Mouse (Mus musculus): ENCODE data around the gene Cacng3. TPM values are rescaled to one million over a fixed set of nuclear protein-coding genes. Genes with fewer than 3 reads are reported as not detected.

The Cacng3 gene
- polyA plus RNA-seq, 1 experiment from 2014 or later, result 0.41 TPM

- Histone ChIP-seq H3K27ac (ENCODE audit: low read depth) (no peak overlapping the region), H3K36me3 (ENCODE audit: insufficient read depth) (no peaks in the 10 kb centered on the region), H3K9me3 (ENCODE audit: low read depth, low read length) (no peaks in the 10 kb centered on the region), H3K9ac (no peak overlapping the region), H3K4me2 (no peak overlapping the region), H3K4me3 (ENCODE audit: low read depth, low read length) (no peak overlapping the region), H3K4me1 (ENCODE audit: insufficient read depth) (no peaks in the 10 kb centered on the region), H3K27me3 (ENCODE audit: insufficient read depth, low read length) (no peaks in the 10 kb centered on the region)
- DNase-seq, result no peak
- 40% methylated on average over 3 of the region's 3 CpGs for WGBS
- ATAC-seq (ENCODE audit: insufficient read depth), result no peak
- TF ChIP-seq CTCF (IDR thresholded peaks at IDR 0.05; ENCODE audit: low read depth), result no peak
These were observed 46.0 kb downstream of the Cacng3 start for GRCm38 (mm10) chr7:122716299-122716698.

DNA sequence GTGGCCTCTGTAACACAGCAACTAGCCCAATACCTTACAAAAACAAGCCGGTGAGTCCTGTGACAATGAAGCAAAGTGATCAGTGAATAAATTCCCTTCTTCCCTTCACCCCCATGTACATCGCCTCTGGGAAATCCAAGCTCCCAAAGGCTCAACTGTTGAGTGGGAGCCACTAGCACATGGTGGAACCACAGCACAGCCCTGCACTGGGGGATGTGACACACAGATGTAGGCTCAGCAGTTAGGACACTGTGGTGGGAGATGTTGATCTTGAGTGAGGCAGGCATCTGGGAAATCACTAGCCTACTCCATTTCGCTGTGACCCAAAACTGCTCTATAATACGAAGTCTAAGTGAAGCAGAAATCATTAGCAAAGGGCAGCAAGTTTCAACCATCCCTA lies 48.2 kb downstream of the Cacng3 start:
- Histone ChIP-seq H3K4me3 (ENCODE audit: low read depth, low read length) (no peak overlapping the region), H3K27ac (ENCODE audit: low read depth) (no peak overlapping the region), H3K27me3 (ENCODE audit: insufficient read depth, low read length) (no peaks in the 10 kb centered on the region), H3K36me3 (ENCODE audit: insufficient read depth) (no peaks in the 10 kb centered on the region), H3K4me2 (no peak overlapping the region), H3K9ac (no peak overlapping the region), H3K9me3 (ENCODE audit: low read depth, low read length) (no peaks in the 10 kb centered on the region), H3K4me1 (ENCODE audit: insufficient read depth) (no peaks in the 10 kb centered on the region)
- no peak for ATAC-seq (ENCODE audit: insufficient read depth)
- 89% methylated on average over 4 of the region's 4 CpGs for WGBS
- no peak for TF ChIP-seq CTCF (IDR thresholded peaks at IDR 0.05; ENCODE audit: low read depth)
- DNase-seq, result no peak

- no peaks in the 10 kb centered on the region for H3K4me1 ChIP-seq (ENCODE audit: insufficient read depth)
- WGBS, result 39% methylated on average over 5 of the region's 5 CpGs
- no peak overlapping the region for H3K27ac ChIP-seq (ENCODE audit: low read depth)
- no peak for DNase-seq
- no peak overlapping the region for H3K9ac ChIP-seq
- no peak for TF ChIP-seq CTCF (IDR thresholded peaks at IDR 0.05; ENCODE audit: low read depth)
- ATAC-seq (ENCODE audit: insufficient read depth), result no peak
- H3K27me3 ChIP-seq (ENCODE audit: insufficient read depth, low read length), result no peaks in the 10 kb centered on the region
- H3K4me2 ChIP-seq, result no peak overlapping the region
- no peaks in the 10 kb centered on the region for H3K9me3 ChIP-seq (ENCODE audit: low read depth, low read length)
- no peaks in the 10 kb centered on the region for H3K36me3 ChIP-seq (ENCODE audit: insufficient read depth)
- no peak overlapping the region for H3K4me3 ChIP-seq (ENCODE audit: low read depth, low read length)
These were observed 53.1 kb downstream of the Cacng3 start for GRCm38 (mm10) chr7:122723358-122723876.

DNA sequence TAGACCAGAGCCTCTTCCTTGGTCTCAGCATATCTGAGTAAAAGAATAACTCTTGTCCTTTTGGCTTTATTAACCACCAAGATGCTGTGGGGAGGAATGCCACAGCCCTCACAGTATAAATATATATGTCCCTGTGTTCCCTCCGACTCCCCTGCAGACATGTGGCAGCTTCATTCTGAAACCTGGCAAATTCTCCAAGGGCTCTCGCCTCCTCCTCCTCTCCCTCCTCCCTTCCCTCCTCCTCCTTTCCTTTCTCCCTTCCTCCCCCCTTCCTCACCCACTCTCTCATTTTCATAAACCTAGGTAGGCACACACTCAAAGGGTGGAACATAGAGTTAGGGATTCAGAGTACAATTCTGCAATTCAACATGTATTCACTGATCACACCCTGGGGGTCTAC lies 56.1 kb downstream of the Cacng3 start:
- WGBS, result 50% methylated on average over 2 of the region's 2 CpGs
- Histone ChIP-seq H3K9me3 (ENCODE audit: low read depth, low read length) (no peaks in the 10 kb centered on the region), H3K27ac (ENCODE audit: low read depth) (no peak overlapping the region), H3K27me3 (ENCODE audit: insufficient read depth, low read length) (no peaks in the 10 kb centered on the region), H3K4me3 (ENCODE audit: low read depth, low read length) (no peak overlapping the region), H3K4me2 (no peak overlapping the region), H3K4me1 (ENCODE audit: insufficient read depth) (no peaks in the 10 kb centered on the region), H3K9ac (no peak overlapping the region), H3K36me3 (ENCODE audit: insufficient read depth) (no peaks in the 10 kb centered on the region)
- no peak for TF ChIP-seq CTCF (IDR thresholded peaks at IDR 0.05; ENCODE audit: low read depth)
- ATAC-seq (ENCODE audit: insufficient read depth) (no peak), DNase-seq (no peak)

- no peak overlapping the region for H3K9ac ChIP-seq
- no peaks in the 10 kb centered on the region for H3K27me3 ChIP-seq (ENCODE audit: insufficient read depth, low read length)
- TF ChIP-seq CTCF (IDR thresholded peaks at IDR 0.05; ENCODE audit: low read depth), result no peak
- no peaks in the 10 kb centered on the region for H3K4me1 ChIP-seq (ENCODE audit: insufficient read depth)
- H3K9me3 ChIP-seq (ENCODE audit: low read depth, low read length), result no peaks in the 10 kb centered on the region
- H3K4me3 ChIP-seq (ENCODE audit: low read depth, low read length), result no peak overlapping the region
- WGBS, result 95% methylated on average over 8 of the region's 8 CpGs
- ATAC-seq (ENCODE audit: insufficient read depth) (no peak), DNase-seq (no peak)
- no peak overlapping the region for H3K27ac ChIP-seq (ENCODE audit: low read depth)
- no peak overlapping the region for H3K4me2 ChIP-seq
- H3K36me3 ChIP-seq (ENCODE audit: insufficient read depth), result no peaks in the 10 kb centered on the region
These were observed 57.9 kb downstream of the Cacng3 start for GRCm38 (mm10) chr7:122728186-122728585.

DNA sequence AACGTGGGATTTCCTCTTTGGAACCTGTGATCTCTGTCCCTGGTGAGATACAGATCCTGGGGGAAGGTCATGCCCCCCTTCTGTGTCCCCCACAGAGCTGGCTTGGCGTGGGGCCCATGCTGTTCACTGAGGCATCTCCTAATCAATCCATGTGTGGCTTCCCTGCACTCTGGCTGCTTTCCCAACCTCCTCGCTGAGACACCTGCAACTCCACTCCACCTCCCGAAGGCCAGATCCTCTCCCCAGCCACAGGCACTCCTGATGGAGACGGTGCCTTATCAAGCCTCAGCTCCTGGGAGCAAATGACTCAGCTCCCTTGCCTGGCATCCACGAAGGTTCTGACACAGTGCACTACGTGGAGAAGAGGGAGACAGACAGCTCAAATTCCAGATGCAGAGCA lies 58.6 kb downstream of the Cacng3 start:
- H3K4me1 ChIP-seq (ENCODE audit: insufficient read depth), result no peaks in the 10 kb centered on the region
- H3K27ac ChIP-seq (ENCODE audit: low read depth), result no peak overlapping the region
- no peak for DNase-seq
- no peak overlapping the region for H3K4me2 ChIP-seq
- no peak for TF ChIP-seq CTCF (IDR thresholded peaks at IDR 0.05; ENCODE audit: low read depth)
- no peak overlapping the region for H3K4me3 ChIP-seq (ENCODE audit: low read depth, low read length)
- no peaks in the 10 kb centered on the region for H3K9me3 ChIP-seq (ENCODE audit: low read depth, low read length)
- no peaks in the 10 kb centered on the region for H3K36me3 ChIP-seq (ENCODE audit: insufficient read depth)
- 27% methylated on average over 7 of the region's 7 CpGs for WGBS
- no peak overlapping the region for H3K9ac ChIP-seq
- no peaks in the 10 kb centered on the region for H3K27me3 ChIP-seq (ENCODE audit: insufficient read depth, low read length)
- ATAC-seq (ENCODE audit: insufficient read depth), result no peak

DNA sequence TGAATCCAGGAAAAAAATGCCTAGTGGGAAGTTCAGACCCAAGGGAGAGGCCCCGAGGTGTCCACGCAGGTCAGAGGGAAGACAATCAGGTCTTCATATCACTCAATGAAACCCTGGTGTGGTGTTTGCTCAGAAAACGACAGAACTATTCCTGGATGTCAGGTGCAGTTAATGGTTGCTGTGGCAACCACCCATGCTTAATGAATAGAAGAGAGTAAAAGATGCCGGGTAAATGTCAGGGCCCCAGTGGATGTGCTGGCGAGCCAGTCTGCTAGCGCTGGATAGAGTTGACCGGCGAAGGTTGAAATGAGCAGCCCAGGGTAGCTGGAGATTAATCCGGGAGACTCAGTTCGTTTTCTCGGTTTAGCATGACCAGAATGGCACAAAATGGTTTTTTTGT lies 65.0 kb downstream of the Cacng3 start:
- no peak for DNase-seq
- no peak overlapping the region for H3K4me2 ChIP-seq
- no peak for TF ChIP-seq CTCF (IDR thresholded peaks at IDR 0.05; ENCODE audit: low read depth)
- ATAC-seq (ENCODE audit: insufficient read depth), result no peak
- H3K4me3 ChIP-seq (ENCODE audit: low read depth, low read length), result no peak overlapping the region
- no peaks in the 10 kb centered on the region for H3K27me3 ChIP-seq (ENCODE audit: insufficient read depth, low read length)
- H3K4me1 ChIP-seq (ENCODE audit: insufficient read depth), result no peaks in the 10 kb centered on the region
- 73% methylated on average over 11 of the region's 11 CpGs for WGBS
- H3K27ac ChIP-seq (ENCODE audit: low read depth), result no peak overlapping the region
- H3K9me3 ChIP-seq (ENCODE audit: low read depth, low read length), result no peaks in the 10 kb centered on the region
- no peaks in the 10 kb centered on the region for H3K36me3 ChIP-seq (ENCODE audit: insufficient read depth)
- H3K9ac ChIP-seq, result no peak overlapping the region

DNA sequence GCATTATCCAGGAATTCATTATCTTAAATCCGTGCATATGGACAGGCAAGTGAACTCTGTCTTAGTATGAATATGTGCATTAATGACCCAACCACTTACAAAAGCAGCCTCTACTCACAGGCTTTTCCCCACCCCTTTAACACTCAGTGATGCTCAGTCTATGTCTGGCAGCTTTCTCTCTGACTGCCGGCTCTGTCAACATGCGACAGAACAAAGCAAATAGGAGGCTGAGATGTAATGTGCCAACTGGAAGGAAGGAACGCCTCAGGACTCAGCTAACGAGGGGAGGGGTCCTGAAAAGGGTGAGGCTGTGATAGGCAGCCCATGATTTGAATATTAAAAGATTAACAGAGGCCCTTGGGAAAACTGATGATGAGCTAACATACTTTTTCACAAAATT lies 68.2 kb downstream of the Cacng3 start:
- no peak overlapping the region for H3K4me2 ChIP-seq
- DNase-seq, result no peak
- no peak overlapping the region for H3K9ac ChIP-seq
- H3K9me3 ChIP-seq (ENCODE audit: low read depth, low read length), result no peaks in the 10 kb centered on the region
- TF ChIP-seq CTCF (IDR thresholded peaks at IDR 0.05; ENCODE audit: low read depth), result no peak
- H3K4me1 ChIP-seq (ENCODE audit: insufficient read depth), result no peaks in the 10 kb centered on the region
- H3K27me3 ChIP-seq (ENCODE audit: insufficient read depth, low read length), result no peaks in the 10 kb centered on the region
- no peak overlapping the region for H3K4me3 ChIP-seq (ENCODE audit: low read depth, low read length)
- no peaks in the 10 kb centered on the region for H3K36me3 ChIP-seq (ENCODE audit: insufficient read depth)
- no peak overlapping the region for H3K27ac ChIP-seq (ENCODE audit: low read depth)
- 32% methylated on average over 5 of the region's 5 CpGs for WGBS
- no peak for ATAC-seq (ENCODE audit: insufficient read depth)
